Mouse (Mus musculus) left cerebral cortex, adult 8-10 months (tissue): Measurements from ENCODE around the gene Btbd35f19. TPM values are rescaled to one million over a fixed set of nuclear protein-coding genes. Genes with fewer than 3 reads are reported as not detected.
"Not testable (repeated sequence)": the region's sequence is repeated elsewhere in the genome, so short reads cannot be mapped to it uniquely, and the experiment has no call there.

ENCODE experiments used
- DNase-seq, 2 experiments: peaks; one replicate each; pipeline ENCODE4 v3.0.0; 2022; ENCODE audit warnings: low spot score in 2 of 2
- total RNA-seq, 4 experiments: library from RNA; stranded (reverse); gene quantifications; 2 replicates each; pipeline ENCODE4 v1.2.4; 2022

The Btbd35f19 gene
- total RNA-seq = not detected

- not testable (repeated sequence) for DNase-seq
These were observed at the start of gene Btbd35f19 for GRCm38 (mm10) chrX:31383818-31384217. Btbd35f19 (minus strand) TSS chrX:31383918.

- peak in 1 of 2 experiments; percentile 3 for DNase-seq
These were observed 41.8 kb downstream of the Btbd35f19 start for GRCm38 (mm10) chrX:31341924-31342323.

GRCm38 (mm10) chrX:31336154-31336553 lies 47.6 kb downstream of the Btbd35f19 start, which contains the start of gene Btbd35f26:
Btbd35f26 (plus strand) TSS chrX:31336454.
- not testable (repeated sequence) for DNase-seq

Other genes starting within 250 kb of the Btbd35f19 start
- not detected for gene Spin2f, start 130.0 kb downstream of the Btbd35f19 start, total RNA-seq
- not detected for gene Btbd35f26, start 47.5 kb downstream of the Btbd35f19 start, total RNA-seq
- gene Gm21883, start 190.4 kb upstream of the Btbd35f19 start, total RNA-seq = not detected
- gene Spin2e, start 235.0 kb upstream of the Btbd35f19 start, total RNA-seq = not detected